Mouse (Mus musculus) myocyte (in vitro differentiated cells): ENCODE measurements around the gene 6030458C11Rik. TPM values are rescaled to one million over a fixed set of nuclear protein-coding genes. Genes with fewer than 3 reads are reported as not detected.
A peak's percentile ranks its signal among the peaks of the same experiment; 100 is the strongest.
"Not testable (repeated sequence)": the region's sequence is repeated elsewhere in the genome, so short reads cannot be mapped to it uniquely, and the experiment has no call there.

Source experiments
- H3K27me3 ChIP-seq: one replicate; pipeline ENCODE4 v1.6.1; 2011; ENCODE audit not compliant: control insufficient read depth, insufficient read depth, insufficient read length
- H3K36me3 ChIP-seq: one replicate; pipeline ENCODE4 v1.6.1; 2011; ENCODE audit not compliant: control insufficient read depth, insufficient read depth
- H3K4me2 ChIP-seq: one replicate; pipeline ENCODE4 v1.6.1; 2011; ENCODE audit warnings: low read depth, control low read depth
- H3K4me3 ChIP-seq: one replicate; pipeline ENCODE4 v1.5.1; 2011; ENCODE audit warnings: mild to moderate bottlenecking, control low read depth, moderate library complexity
- H3K79me2 ChIP-seq: one replicate; pipeline ENCODE4 v1.6.1; 2011; ENCODE audit not compliant: control insufficient read depth, insufficient read depth
- H3ac ChIP-seq: one replicate; pipeline ENCODE4 v1.6.1; 2011; ENCODE audit not compliant: control insufficient read depth, insufficient read length
- CEBPB ChIP-seq: IDR thresholded peaks from 2 replicates; pipeline ENCODE4 v1.6.1; 2011; ENCODE audit warnings: mild to moderate bottlenecking, moderate library complexity; ENCODE audit not compliant: poor library complexity, insufficient read depth, severe bottlenecking
- E2F4 ChIP-seq: IDR thresholded peaks from one replicate; pipeline ENCODE4 v1.6.1; 2011; ENCODE audit warnings: mild to moderate bottlenecking, control low read depth, moderate library complexity; ENCODE audit not compliant: insufficient read depth
- MAX ChIP-seq: IDR thresholded peaks from one replicate; pipeline ENCODE4 v1.6.1; 2011; ENCODE audit warnings: low read depth, mild to moderate bottlenecking, control low read depth
- MYOD1 ChIP-seq, 3 experiments: IDR thresholded peaks; one replicate each; pipeline ENCODE4 v1.6.1; 2011; ENCODE audit warnings: control low read depth in 2 of 3, low read depth in 2 of 3, mild to moderate bottlenecking in 2 of 3, moderate library complexity in 1 of 3; ENCODE audit not compliant: insufficient read length in 2 of 3, control insufficient read depth in 1 of 3
- MYOG ChIP-seq, 3 experiments: IDR thresholded peaks; one replicate each; pipeline ENCODE4 v1.6.1; 2011; ENCODE audit warnings: control low read depth in 2 of 3, low read depth in 2 of 3, mild to moderate bottlenecking in 2 of 3; ENCODE audit not compliant: insufficient read length in 2 of 3, control insufficient read depth in 1 of 3, insufficient read depth in 1 of 3
- POLR2A ChIP-seq: IDR thresholded peaks from one replicate; pipeline ENCODE4 v1.6.1; 2011; ENCODE audit warnings: low read depth, mild to moderate bottlenecking, control low read depth, moderate library complexity; ENCODE audit not compliant: insufficient read length
- POLR2AphosphoS2 ChIP-seq: IDR thresholded peaks from one replicate; pipeline ENCODE4 v1.6.1; 2011; ENCODE audit warnings: low read depth, control low read depth; ENCODE audit not compliant: insufficient read length
- REST ChIP-seq: IDR thresholded peaks from one replicate; pipeline ENCODE4 v1.6.1; 2011; ENCODE audit warnings: mild to moderate bottlenecking, control low read depth, moderate library complexity; ENCODE audit not compliant: insufficient read depth, insufficient read length
- SRF ChIP-seq: IDR thresholded peaks from one replicate; pipeline ENCODE4 v1.6.1; 2011; ENCODE audit warnings: low read depth; ENCODE audit not compliant: control insufficient read depth, insufficient read length
- TCF12 ChIP-seq: IDR thresholded peaks from one replicate; pipeline ENCODE4 v1.6.1; 2011; ENCODE audit warnings: mild to moderate bottlenecking, control low read depth; ENCODE audit not compliant: poor library complexity, insufficient read depth, severe bottlenecking
- TCF3 ChIP-seq: IDR thresholded peaks from one replicate; pipeline ENCODE4 v1.6.1; 2011; ENCODE audit warnings: low read depth, control low read depth; ENCODE audit not compliant: insufficient read length
- USF1 ChIP-seq: IDR thresholded peaks from one replicate; pipeline ENCODE4 v1.6.1; 2011; ENCODE audit warnings: low read depth, mild to moderate bottlenecking, control low read depth, moderate library complexity
- polyA plus RNA-seq: library from polyadenylated mRNA; unstranded; fragments of >200 nt; fragmentation: generic; extraction: Trizol; gene quantifications from one replicate; pipeline ENCODE4 v1.2.1, GENCODE M21; 2012; ENCODE audit warnings: missing spikeins

The 6030458C11Rik gene
- polyA plus RNA-seq, 1 experiment, result 12.7 TPM

DNA sequence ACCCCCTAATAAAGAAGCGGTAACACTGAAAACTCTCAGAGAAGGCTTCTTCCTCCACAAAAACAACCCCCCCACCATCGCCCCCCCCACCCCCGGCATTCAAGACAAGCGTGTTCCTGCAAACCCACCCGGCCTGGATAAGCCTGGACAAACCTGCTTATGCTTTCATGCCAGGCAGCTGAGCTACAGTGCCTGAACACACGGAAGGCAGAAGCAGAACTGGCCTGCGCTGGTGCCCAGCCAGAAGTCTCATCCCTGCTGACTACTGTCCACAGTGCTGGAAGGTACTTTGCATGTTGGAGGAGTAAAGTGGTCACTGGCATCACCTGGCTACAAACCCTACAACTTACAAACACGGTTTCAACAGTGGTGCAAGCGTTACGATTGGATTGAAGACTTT, 17.4 kb downstream of the 6030458C11Rik start:
- no peak overlapping the region for H3K4me2 ChIP-seq
- no peaks in the 10 kb centered on the region for H3K27me3 ChIP-seq
- H3ac ChIP-seq, result no peak overlapping the region
- H3K36me3 ChIP-seq, result peaks cover 22% of the 10 kb centered on the region
- H3K79me2 ChIP-seq, result no peaks in the 10 kb centered on the region
- no peak overlapping the region for H3K4me3 ChIP-seq
- TF ChIP-seq MAX, result no peak
- no peak for TF ChIP-seq MYOG (IDR thresholded peaks at IDR 0.05; ENCODE audit: control insufficient read depth in 1 of 3, insufficient read depth in 1 of 3, insufficient read length in 2 of 3, low read depth in 2 of 3)

DNA sequence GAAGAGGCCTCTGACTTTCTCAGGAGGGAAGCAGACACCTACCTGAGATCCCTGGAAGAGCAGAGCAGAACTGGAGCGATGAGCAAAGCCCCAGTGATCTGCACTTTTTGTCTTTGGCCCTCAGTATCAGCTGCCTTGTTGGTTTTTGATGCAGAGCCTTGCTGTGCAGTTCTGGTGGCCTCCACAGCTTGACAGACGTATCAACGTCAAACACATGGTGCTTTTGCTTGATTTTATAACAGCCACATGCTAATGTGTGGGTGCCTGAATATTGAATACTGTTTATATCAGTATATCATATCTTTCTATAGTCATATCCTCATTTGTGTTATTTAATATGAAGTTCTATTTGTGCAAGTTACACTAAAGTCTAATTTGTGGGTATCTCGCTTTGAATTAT, 19.4 kb downstream of the 6030458C11Rik start:
- Histone ChIP-seq H3K4me2 (no peak overlapping the region), H3K4me3 (no peak overlapping the region), H3ac (no peak overlapping the region), H3K36me3 (peaks cover 12% of the 10 kb centered on the region), H3K79me2 (no peaks in the 10 kb centered on the region), H3K27me3 (no peaks in the 10 kb centered on the region)
- TF ChIP-seq POLR2AphosphoS2, result peak; percentile 41
- TF ChIP-seq E2F4, result no peak

DNA sequence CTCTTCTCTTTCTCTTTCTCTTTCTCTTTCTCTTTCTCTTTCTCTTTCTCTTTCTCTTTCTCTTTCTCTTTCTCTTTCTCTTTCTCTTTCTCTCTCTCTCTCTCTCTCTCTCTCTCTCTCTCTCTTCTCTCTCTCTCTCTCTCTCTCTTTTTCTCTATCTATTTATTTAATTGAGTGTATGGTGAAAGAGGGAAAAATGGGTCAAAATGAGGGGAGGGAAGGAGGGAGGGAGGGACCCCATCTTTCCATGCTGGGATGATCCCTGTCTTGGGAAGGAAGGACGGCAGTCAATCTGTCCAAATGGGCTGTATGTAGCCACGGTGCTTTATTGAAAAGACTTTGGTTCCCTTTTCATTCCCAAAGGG, 23.3 kb downstream of the 6030458C11Rik start:
- peaks cover 15% of the 10 kb centered on the region for H3K27me3 ChIP-seq
- H3K4me3 ChIP-seq, H3K36me3 ChIP-seq, H3K79me2 ChIP-seq, H3ac ChIP-seq: not testable (repeated sequence)
- H3K4me2 ChIP-seq, result peak overlapping the region; percentile 27

DNA sequence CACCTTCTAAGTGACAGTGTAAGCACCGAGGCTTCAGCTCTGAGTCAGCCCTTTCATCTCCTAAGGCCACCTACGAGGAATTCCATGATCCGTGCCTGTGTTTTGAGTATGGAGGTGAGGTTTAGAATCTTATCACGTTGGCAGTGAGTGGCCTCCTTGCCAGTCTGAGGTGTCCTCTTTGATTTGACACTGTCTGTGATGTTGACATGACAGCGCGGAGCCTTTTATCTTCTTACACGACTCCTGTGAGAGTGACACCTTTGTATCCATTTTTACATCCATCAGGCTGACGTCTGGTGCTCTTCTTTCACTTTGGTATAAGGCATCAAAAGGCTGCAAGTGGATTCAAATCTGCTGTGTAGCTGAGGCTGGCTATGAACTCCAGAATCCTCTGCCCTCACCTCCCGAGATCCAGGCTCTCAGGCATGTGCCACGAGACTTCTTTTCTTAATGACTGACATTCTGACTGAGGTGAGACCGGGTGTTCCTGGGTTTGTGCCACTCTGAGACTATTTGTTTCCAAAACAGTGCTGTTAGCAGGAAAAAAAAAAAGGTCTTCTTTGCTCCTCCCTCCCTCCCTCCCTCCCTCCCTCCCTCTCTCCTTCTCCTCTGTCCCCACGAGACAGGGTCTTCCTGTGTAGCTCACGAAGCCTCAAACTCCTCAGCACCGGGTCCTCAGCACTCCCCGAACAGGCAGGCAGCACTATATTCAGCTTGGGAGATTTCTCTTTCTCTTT, 23.9 kb downstream of the 6030458C11Rik start:
- Histone ChIP-seq H3K27me3 (peaks cover 20% of the 10 kb centered on the region), H3ac (no peak overlapping the region), H3K4me2 (peak overlapping the region; percentile 27), H3K4me3 (no peak overlapping the region), H3K36me3 (no peaks in the 10 kb centered on the region), H3K79me2 (no peaks in the 10 kb centered on the region)
- TF ChIP-seq MYOD1 (IDR thresholded peaks at IDR 0.05; ENCODE audit: control insufficient read depth in 1 of 3, insufficient read length in 2 of 3, low read depth in 2 of 3), result no peak

DNA sequence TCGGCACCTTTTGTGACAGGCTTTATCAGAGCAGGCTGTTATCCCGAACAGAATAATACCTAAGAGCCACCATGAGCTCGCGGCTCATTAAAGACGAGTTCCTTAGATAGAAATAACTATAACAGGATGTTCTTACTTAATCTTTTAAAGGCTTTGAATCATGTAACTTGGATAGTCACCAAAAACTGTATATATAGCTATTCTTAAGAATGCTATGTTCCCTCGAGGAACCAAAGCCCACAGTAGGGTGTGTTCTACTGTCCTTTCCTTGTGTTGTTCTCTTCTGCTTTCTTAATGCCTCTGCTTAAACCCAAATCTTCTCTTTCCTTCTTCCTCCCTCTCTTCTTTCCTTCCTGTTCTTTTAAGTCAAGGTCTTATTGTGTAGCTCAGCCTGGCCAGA, 26.4 kb downstream of the 6030458C11Rik start:
- no peak overlapping the region for H3ac ChIP-seq
- no peak overlapping the region for H3K4me2 ChIP-seq
- no peak overlapping the region for H3K4me3 ChIP-seq
- no peaks in the 10 kb centered on the region for H3K36me3 ChIP-seq
- TF ChIP-seq USF1 (no peak), E2F4 (no peak)
- H3K79me2 ChIP-seq, result no peaks in the 10 kb centered on the region
- H3K27me3 ChIP-seq, result peaks cover 30% of the 10 kb centered on the region

DNA sequence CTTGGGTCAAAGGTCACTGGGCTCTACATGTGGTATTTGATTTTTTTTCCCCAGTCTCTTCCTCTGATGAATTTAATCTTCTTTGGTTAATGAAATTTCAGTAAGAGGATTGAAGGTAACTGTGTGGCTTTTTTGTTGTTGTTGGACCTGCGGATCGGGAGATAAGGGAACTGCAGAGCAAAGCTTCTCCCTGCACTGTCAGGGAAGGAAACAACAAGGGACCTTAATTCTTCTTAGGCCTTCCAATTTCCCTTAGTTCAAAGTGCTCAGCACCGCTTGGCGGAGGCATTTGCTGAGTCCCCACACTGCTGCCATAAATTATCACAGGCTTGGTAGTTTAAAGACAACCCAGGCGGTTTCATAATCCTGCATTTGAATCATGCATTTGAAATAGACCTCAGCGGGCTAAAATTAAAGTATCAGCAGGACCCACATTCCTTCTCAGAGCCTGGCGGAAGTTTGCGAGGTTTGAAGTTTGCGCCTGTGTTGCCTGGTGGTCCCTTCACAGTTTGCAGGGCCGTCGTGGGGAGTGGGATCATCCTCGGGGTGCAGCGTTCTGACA, 28.5 kb downstream of the 6030458C11Rik start:
- H3K36me3 ChIP-seq, result no peaks in the 10 kb centered on the region
- TF ChIP-seq MAX (no peak), POLR2AphosphoS2 (no peak), MYOG (IDR thresholded peaks at IDR 0.05; ENCODE audit: control insufficient read depth in 1 of 3, insufficient read depth in 1 of 3, insufficient read length in 2 of 3, low read depth in 2 of 3) (no peak), TCF3 (no peak), CEBPB (no peak), MYOD1 (IDR thresholded peaks at IDR 0.05; ENCODE audit: control insufficient read depth in 1 of 3, insufficient read length in 2 of 3, low read depth in 2 of 3) (no peak)
- H3K4me2 ChIP-seq, result no peak overlapping the region
- H3K4me3 ChIP-seq, result no peak overlapping the region
- H3K79me2 ChIP-seq, result no peaks in the 10 kb centered on the region
- H3K27me3 ChIP-seq, result peaks cover 37% of the 10 kb centered on the region
- no peak overlapping the region for H3ac ChIP-seq

DNA sequence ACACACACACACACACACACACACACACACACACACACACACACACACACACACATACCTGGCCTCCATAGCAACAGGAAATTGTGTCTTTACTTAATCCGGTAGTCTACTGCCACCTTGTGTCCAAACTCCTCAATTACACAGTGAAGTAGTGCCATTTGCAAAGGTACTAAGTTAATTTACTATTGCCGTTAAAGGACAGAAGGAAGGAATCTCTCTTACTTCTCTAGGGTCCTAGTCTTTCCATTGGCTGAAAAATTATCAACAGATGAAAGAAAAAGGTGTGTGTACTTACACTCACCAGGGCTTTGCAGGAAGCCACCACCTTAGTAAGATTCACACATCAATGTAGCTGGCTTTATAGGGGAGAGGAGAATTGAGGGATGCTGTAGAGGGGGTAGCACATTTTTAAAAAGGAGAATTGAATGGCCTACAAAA, 29.0 kb downstream of the 6030458C11Rik start:
- TF ChIP-seq TCF3 (no peak), POLR2AphosphoS2 (no peak), E2F4 (no peak), MYOG (IDR thresholded peaks at IDR 0.05; ENCODE audit: control insufficient read depth in 1 of 3, insufficient read depth in 1 of 3, insufficient read length in 2 of 3, low read depth in 2 of 3) (no peak), SRF (no peak), MYOD1 (IDR thresholded peaks at IDR 0.05; ENCODE audit: control insufficient read depth in 1 of 3, insufficient read length in 2 of 3, low read depth in 2 of 3) (no peak), POLR2A (no peak), TCF12 (no peak), USF1 (no peak), REST (no peak), MAX (no peak), CEBPB (no peak)
- no peak overlapping the region for H3K4me3 ChIP-seq

More for the DNA sequence above, 29.0 kb downstream of the 6030458C11Rik start:
- no peak overlapping the region for H3ac ChIP-seq
- H3K36me3 ChIP-seq, result no peaks in the 10 kb centered on the region
- H3K79me2 ChIP-seq, result no peaks in the 10 kb centered on the region
- H3K4me2 ChIP-seq, result no peak overlapping the region
- H3K27me3 ChIP-seq, result peaks cover 37% of the 10 kb centered on the region
